In the genomic region with DNA sequence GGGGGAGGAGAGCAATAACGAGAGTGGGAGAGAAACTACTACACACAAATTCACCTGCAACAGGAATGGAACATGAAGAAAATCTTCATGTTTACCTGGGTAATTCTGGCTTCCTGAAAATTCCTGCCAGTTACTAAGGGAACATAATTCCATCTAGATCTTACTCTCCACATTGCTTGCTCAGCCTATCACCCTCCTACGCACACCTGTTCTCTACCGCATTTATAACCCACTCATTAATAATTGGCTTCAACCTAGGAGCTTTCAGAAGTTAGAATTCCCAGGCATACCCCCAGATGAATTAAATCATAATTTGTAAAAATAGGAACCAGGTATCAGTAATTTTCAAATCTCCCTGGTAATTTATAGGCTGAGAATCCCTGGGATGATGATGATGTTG, we compare ENCODE assay signal across 35 mouse cellular contexts. TPM values are rescaled to one million over a fixed set of nuclear protein-coding genes. Genes with fewer than 3 reads are reported as not detected.
DNase-seq lines count a peak whose midpoint lies in the region; ATAC-seq lines count a peak whose summit lies in the region.
"Had no signal": no experiment of that assay in that cellular context is flagged by ENCODE, and none has a peak within 500 bp of the region (broad histone marks: within the 10 kb centered on the region; RNA-seq: fewer than 3 reads in every experiment).

No protein-coding gene starts in this region.

- peaks cover 9% of the 10 kb centered on the region for H3K4me1 ChIP-seq in heart, embryonic 16.5 days (ENCODE audit: control insufficient read depth, insufficient read depth, low read length)
- H3K4me1 ChIP-seq: embryonic facial prominence, embryonic 13.5 days; forebrain, embryonic 10.5 days; forebrain, embryonic 15.5 days; hindbrain, embryonic 13.5 days; neural tube, embryonic 15.5 days had no signal

- peak overlapping the region; percentile 81 for H3K27ac ChIP-seq in heart, embryonic 16.5 days (ENCODE audit: low read length)
- H3K27ac ChIP-seq: embryonic facial prominence, embryonic 13.5 days; forebrain, embryonic 10.5 days; forebrain, embryonic 15.5 days; heart, adult 2 months; hindbrain, embryonic 13.5 days; liver, embryonic 13.5 days; neural tube, embryonic 15.5 days had no signal

- peaks cover 21% of the 10 kb centered on the region for H3K36me3 ChIP-seq in heart, embryonic 16.5 days (ENCODE audit: control insufficient read depth, insufficient read depth)

- no peaks in the 10 kb centered on the region for H3K9me3 ChIP-seq in heart, embryonic 16.5 days (replicated peaks; ENCODE audit: control insufficient read depth, low read length)
- H3K9me3 ChIP-seq: embryonic facial prominence, embryonic 13.5 days; forebrain, embryonic 10.5 days; forebrain, embryonic 15.5 days; hindbrain, embryonic 13.5 days; liver, embryonic 13.5 days; neural tube, embryonic 15.5 days had no signal

- WGBS in heart, embryonic 16.5 days = 82% methylated on average over 3 of the region's 3 CpGs

- no peak overlapping the region for H3K4me2 ChIP-seq in heart, embryonic 16.5 days (ENCODE audit: low read depth, low read length)
- H3K4me2 ChIP-seq: embryonic facial prominence, embryonic 13.5 days; forebrain, embryonic 15.5 days; hindbrain, embryonic 13.5 days; liver, embryonic 13.5 days; neural tube, embryonic 15.5 days had no signal

- no peak for ATAC-seq in heart, embryonic 16.5 days (replicated peaks; ENCODE audit: extremely low read depth, insufficient read depth, low FRiP score)
- ATAC-seq in monocyte, adult 5-6 weeks (replicated peaks; ENCODE audit: insufficient number of reproducible peaks, low FRiP score, low TSS enrichment, poor library complexity, severe bottlenecking) = no peak
- ATAC-seq: forebrain, embryonic 15.5 days; intestine, postnatal 0 days had no signal

- H3K27me3 ChIP-seq in heart, embryonic 16.5 days (ENCODE audit: control insufficient read depth, insufficient read depth, low read length) = no peaks in the 10 kb centered on the region
- H3K27me3 ChIP-seq: embryonic facial prominence, embryonic 13.5 days; forebrain, embryonic 15.5 days; hindbrain, embryonic 13.5 days; liver, embryonic 13.5 days; neural tube, embryonic 15.5 days had no signal

- 0 out of 2 replicates have a peak overlapping the region, but pooled peaks have one; percentile 25 for H3K9ac ChIP-seq in heart, embryonic 16.5 days (ENCODE audit: low read length)
- H3K9ac ChIP-seq: embryonic facial prominence, embryonic 13.5 days; forebrain, embryonic 15.5 days; hindbrain, embryonic 13.5 days; liver, embryonic 13.5 days; neural tube, embryonic 15.5 days had no signal

- DNase-seq in heart, adult 11 months = no peak
- DNase-seq in left cerebral cortex, adult 11 months (ENCODE audit: low spot score) = peak; percentile 8
- no peak for DNase-seq in left cerebral cortex, postnatal 4 days
- DNase-seq in brain, adult 2 months (ENCODE audit: low read depth, low spot score) = peak; percentile 64
- peak; percentile 39 for DNase-seq in layer of hippocampus, adult 9-10 months (ENCODE audit: low spot score)
- DNase-seq: adrenal gland, postnatal 25 days; B cell, adult 2 months; gastrocnemius, postnatal 25 days; kidney, adult 9 months; kidney, postnatal 10 days; liver, embryonic 13.5 days; lung, adult 2 months; midbrain, embryonic 14.5 days; retina, postnatal 1 day; thymus, postnatal 14 days had no signal

- no peak overlapping the region for H3K4me3 ChIP-seq in heart, embryonic 16.5 days (ENCODE audit: low read length)
- H3K4me3 ChIP-seq: embryonic facial prominence, embryonic 13.5 days; forebrain, embryonic 10.5 days; forebrain, embryonic 15.5 days; heart, adult 2 months; hindbrain, embryonic 13.5 days; liver, embryonic 13.5 days; neural tube, embryonic 15.5 days had no signal

- intact Hi-C loops in left cerebral cortex, postnatal 4 days (cut with DNase I) = no loop called here

RNA-seq across cellular contexts. Expression of a gene that starts 0.9 kb away (rescaled TPM):
- polyA plus RNA-seq in heart, embryonic 16.5 days (2015; fragmentation: Nextera tagmentation; extraction: Ambion mirVana) = not detected in 2 replicates
- total RNA-seq in left cerebral cortex, postnatal 4 days (2021) = not detected
- total RNA-seq in monocyte, adult 5-6 weeks (2017) = not detected in 3 replicates
- total RNA-seq: adrenal gland, adult 18-20 months; adrenal gland, postnatal 25 days; common myeloid progenitor, adult 5-6 weeks; gastrocnemius, adult 18-20 months; gastrocnemius, postnatal 25 days; heart, adult 2 months; heart, postnatal 36 days; left cerebral cortex, adult 8-10 months; left cerebral cortex, postnatal 36 days had no signal
- polyA plus RNA-seq: brain, embryonic 14.5 days; embryonic facial prominence, embryonic 13.5 days; forebrain, embryonic 10.5 days; forebrain, embryonic 15.5 days; frontal cortex, adult 2 months; hindbrain, embryonic 13.5 days; intestine, postnatal 0 days; large intestine, adult 2 months; limb, embryonic 14.5 days; liver, embryonic 13.5 days; lung, adult 2 months; midbrain, embryonic 14.5 days; neural tube, embryonic 15.5 days; urinary bladder, adult 2 months had no signal

RNA-seq across cellular contexts. Expression of a gene that starts 5.9 kb away (rescaled TPM):
- not detected in 2 replicates for polyA plus RNA-seq in heart, embryonic 16.5 days (2015; fragmentation: Nextera tagmentation; extraction: Ambion mirVana)
- not detected for total RNA-seq in left cerebral cortex, postnatal 4 days (2021)
- total RNA-seq in monocyte, adult 5-6 weeks (2017) = not detected in 3 replicates
- total RNA-seq: adrenal gland, adult 18-20 months; adrenal gland, postnatal 25 days; common myeloid progenitor, adult 5-6 weeks; gastrocnemius, adult 18-20 months; gastrocnemius, postnatal 25 days; heart, adult 2 months; heart, postnatal 36 days; left cerebral cortex, adult 8-10 months; left cerebral cortex, postnatal 36 days had no signal
- polyA plus RNA-seq: brain, embryonic 14.5 days; embryonic facial prominence, embryonic 13.5 days; forebrain, embryonic 10.5 days; forebrain, embryonic 15.5 days; frontal cortex, adult 2 months; heart, adult 2 months; hindbrain, embryonic 13.5 days; intestine, postnatal 0 days; large intestine, adult 2 months; limb, embryonic 14.5 days; liver, embryonic 13.5 days; lung, adult 2 months; midbrain, embryonic 14.5 days; neural tube, embryonic 15.5 days; urinary bladder, adult 2 months had no signal

RNA-seq across cellular contexts. Expression of a gene that starts 25.9 kb away (rescaled TPM):
- polyA plus RNA-seq in heart, embryonic 16.5 days (2015; fragmentation: Nextera tagmentation; extraction: Ambion mirVana) = 32.5 and 34.5 TPM in 2 replicates
- total RNA-seq in left cerebral cortex, postnatal 4 days (2021) = 10 to 100 TPM; 49.9 to 56.6 TPM
- 11.8 to 20.1 TPM (median 19.5 TPM) in 3 replicates for total RNA-seq in monocyte, adult 5-6 weeks (2017)

RNA-seq across cellular contexts. Expression of a gene that starts 30.4 kb away (rescaled TPM):
- polyA plus RNA-seq in heart, embryonic 16.5 days (2015; fragmentation: Nextera tagmentation; extraction: Ambion mirVana) = 0.05 TPM in 1 of 2 replicates, not detected in the other
- total RNA-seq in left cerebral cortex, postnatal 4 days (2021) = under 1 TPM; 0.14 to 0.32 TPM
- not detected in 3 replicates for total RNA-seq in monocyte, adult 5-6 weeks (2017)
- total RNA-seq: adrenal gland, adult 18-20 months; adrenal gland, postnatal 25 days; common myeloid progenitor, adult 5-6 weeks; gastrocnemius, adult 18-20 months; gastrocnemius, postnatal 25 days; heart, adult 2 months; heart, postnatal 36 days had no signal
- polyA plus RNA-seq: embryonic facial prominence, embryonic 13.5 days; intestine, postnatal 0 days; liver, embryonic 13.5 days had no signal

RNA-seq across cellular contexts. Expression of a gene that starts 31.9 kb away (rescaled TPM):
- polyA plus RNA-seq in heart, embryonic 16.5 days (2015; fragmentation: Nextera tagmentation; extraction: Ambion mirVana) = 0.06 and 0.14 TPM in 2 replicates
- total RNA-seq in left cerebral cortex, postnatal 4 days (2021) = under 1 TPM; 0.34 to 0.38 TPM
- total RNA-seq in monocyte, adult 5-6 weeks (2017) = not detected in 3 replicates
- total RNA-seq: adrenal gland, adult 18-20 months; adrenal gland, postnatal 25 days; common myeloid progenitor, adult 5-6 weeks; gastrocnemius, adult 18-20 months; gastrocnemius, postnatal 25 days; heart, adult 2 months had no signal
- polyA plus RNA-seq: forebrain, embryonic 15.5 days; heart, adult 2 months; intestine, postnatal 0 days; large intestine, adult 2 months; liver, embryonic 13.5 days; lung, adult 2 months had no signal

Comparison
In these comparisons a context has a peak if more than half of its experiments do, and no peak if none do; other contexts are left out.
1. DNase-seq: peak in left cerebral cortex, adult 11 months (single experiment), brain, adult 2 months (single experiment) and layer of hippocampus, adult 9-10 months (single experiment); none in heart, adult 11 months (single experiment) and left cerebral cortex, postnatal 4 days (single experiment).